22 mouse cellular contexts compared by ENCODE assay signal in the genomic region with DNA sequence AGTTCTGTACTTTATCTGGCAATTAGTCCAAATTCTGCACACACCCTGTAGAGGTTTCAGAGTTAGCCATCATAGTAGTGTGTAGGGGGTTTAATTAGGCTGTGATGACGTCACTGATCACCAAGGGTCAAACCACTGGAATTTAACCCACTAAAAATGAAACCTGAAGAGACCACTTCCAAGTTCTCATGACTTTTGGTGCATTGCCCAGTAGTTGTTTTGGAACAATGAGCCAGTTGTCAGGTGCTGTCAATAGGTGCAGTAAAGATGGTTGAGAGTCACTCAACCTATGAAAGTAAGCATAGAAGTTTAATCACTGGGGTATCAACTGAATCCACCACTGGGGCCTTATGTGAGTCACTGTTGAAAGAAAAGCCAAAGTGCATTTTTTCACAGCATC.
DNase-seq lines count a peak whose midpoint lies in the region; ATAC-seq and TF ChIP-seq lines count a peak whose summit lies in the region.
"Had no signal": no experiment of that assay in that cellular context is flagged by ENCODE, and none has a peak within 500 bp of the region (broad histone marks: within the 10 kb centered on the region; RNA-seq: fewer than 3 reads in every experiment).

No protein-coding gene starts in this region.

- no peak overlapping the region for H3K4me3 ChIP-seq in heart, embryonic 16.5 days (ENCODE audit: low read length)
- no peak overlapping the region for H3K4me3 ChIP-seq in lung, embryonic 16.5 days (ENCODE audit: low read length)
- H3K4me3 ChIP-seq in left cerebral cortex, adult 2 months, result no peak overlapping the region
- H3K4me3 ChIP-seq: embryonic facial prominence, embryonic 12.5 days; embryonic facial prominence, embryonic 15.5 days; heart, embryonic 13.5 days; hindbrain, embryonic 10.5 days; hindbrain, embryonic 13.5 days had no signal

- H3K4me2 ChIP-seq in heart, embryonic 16.5 days (ENCODE audit: low read depth, low read length), result no peak overlapping the region
- H3K4me2 ChIP-seq in lung, embryonic 16.5 days (ENCODE audit: low read depth, low read length), result no peak overlapping the region
- H3K4me2 ChIP-seq: embryonic facial prominence, embryonic 12.5 days; embryonic facial prominence, embryonic 15.5 days; heart, embryonic 13.5 days; hindbrain, embryonic 13.5 days had no signal

- TF ChIP-seq CTCF in left cerebral cortex, adult 2 months (IDR thresholded peaks at IDR 0.05), result no peak

- no peaks in the 10 kb centered on the region for H3K9me3 ChIP-seq in heart, embryonic 16.5 days (replicated peaks; ENCODE audit: control insufficient read depth, low read length)
- H3K9me3 ChIP-seq in lung, embryonic 16.5 days (ENCODE audit: control insufficient read depth, low read length), result no peaks in the 10 kb centered on the region
- H3K9me3 ChIP-seq: embryonic facial prominence, embryonic 12.5 days; embryonic facial prominence, embryonic 15.5 days; heart, embryonic 13.5 days; hindbrain, embryonic 10.5 days; hindbrain, embryonic 13.5 days had no signal

- no peaks in the 10 kb centered on the region for H3K27me3 ChIP-seq in heart, embryonic 16.5 days (ENCODE audit: control insufficient read depth, insufficient read depth, low read length)
- H3K27me3 ChIP-seq in lung, embryonic 16.5 days (ENCODE audit: control insufficient read depth, insufficient read depth, low read depth, low read length), result no peaks in the 10 kb centered on the region
- H3K27me3 ChIP-seq: embryonic facial prominence, embryonic 12.5 days; embryonic facial prominence, embryonic 15.5 days; heart, embryonic 13.5 days; hindbrain, embryonic 13.5 days had no signal

- no peak for ATAC-seq in heart, embryonic 16.5 days (replicated peaks; ENCODE audit: extremely low read depth, insufficient read depth, low FRiP score)
- ATAC-seq in lung, embryonic 16.5 days (ENCODE audit: low read depth), result 0 out of 2 replicates have a peak, but pooled peaks have one; percentile 34
- ATAC-seq: forebrain, embryonic 14.5 days; forebrain, postnatal 0 days; hindbrain, embryonic 16.5 days; intestine, postnatal 0 days had no signal

- H3K9ac ChIP-seq in heart, embryonic 16.5 days (ENCODE audit: low read length), result no peak overlapping the region
- no peak overlapping the region for H3K9ac ChIP-seq in lung, embryonic 16.5 days (ENCODE audit: low read length)
- H3K9ac ChIP-seq: embryonic facial prominence, embryonic 12.5 days; embryonic facial prominence, embryonic 15.5 days; forebrain, postnatal 0 days; heart, embryonic 13.5 days; hindbrain, embryonic 13.5 days had no signal

- H3K4me1 ChIP-seq in heart, embryonic 16.5 days (ENCODE audit: control insufficient read depth, insufficient read depth, low read length), result peaks cover 25% of the 10 kb centered on the region
- H3K4me1 ChIP-seq in lung, embryonic 16.5 days (replicated peaks; ENCODE audit: control insufficient read depth, insufficient read depth, low read length), result peaks cover 3% of the 10 kb centered on the region
- H3K4me1 ChIP-seq: hindbrain, embryonic 10.5 days had no signal

- no peak for DNase-seq in heart, adult 18-20 months
- no peak for DNase-seq in lung, postnatal 10 days
- DNase-seq in NIH3T3 (ENCODE audit: low read depth), result peak; percentile 57
- DNase-seq in left cerebral cortex, adult 2 months (ENCODE audit: extremely low spot score in 1 of 2, low spot score in 2 of 2), result no peak
- DNase-seq: adrenal gland, adult 2 months; adrenal gland, postnatal 14 days; cerebellum, adult 11 months; cerebellum, adult 2 months; cerebellum, adult 9-11 months; cerebellum, postnatal 25 days; forebrain, postnatal 0 days; gastrocnemius, postnatal 25 days had no signal

- WGBS in heart, embryonic 16.5 days, result 35% methylated on average over 1 of the region's 1 CpGs
- 23% methylated on average over 1 of the region's 1 CpGs for WGBS in lung, embryonic 16.5 days

- H3K27ac ChIP-seq in heart, embryonic 16.5 days (ENCODE audit: low read length), result peak overlapping the region; percentile 55
- H3K27ac ChIP-seq in lung, embryonic 16.5 days (ENCODE audit: low read length), result no peak overlapping the region
- no peak overlapping the region for H3K27ac ChIP-seq in left cerebral cortex, adult 2 months
- H3K27ac ChIP-seq: embryonic facial prominence, embryonic 12.5 days; embryonic facial prominence, embryonic 15.5 days; heart, embryonic 13.5 days; hindbrain, embryonic 10.5 days; hindbrain, embryonic 13.5 days had no signal

- intact Hi-C loops in left cerebral cortex, adult 2 months (cut with DNase I), result no loop called here

- H3K36me3 ChIP-seq in heart, embryonic 16.5 days (ENCODE audit: control insufficient read depth, insufficient read depth), result no peaks in the 10 kb centered on the region
- H3K36me3 ChIP-seq in lung, embryonic 16.5 days (ENCODE audit: control insufficient read depth, insufficient read depth, low read length), result no peaks in the 10 kb centered on the region
- H3K36me3 ChIP-seq: embryonic facial prominence, embryonic 12.5 days; embryonic facial prominence, embryonic 15.5 days; hindbrain, embryonic 10.5 days; hindbrain, embryonic 13.5 days had no signal
